23 mouse cellular contexts compared by ENCODE assay signal in genomic region chr2:112222607-112223006, GRCm38 (mm10). TPM values are rescaled to one million over a fixed set of nuclear protein-coding genes. Genes with fewer than 3 reads are reported as not detected.
"Had no signal": no experiment of that assay in that cellular context is flagged by ENCODE, and none has a peak within 500 bp of the region (broad histone marks: within the 10 kb centered on the region; RNA-seq: fewer than 3 reads in every experiment).

No protein-coding gene starts in this region.

- DNase-seq: kidney, adult 9 months; kidney, postnatal 36 days; liver; liver, embryonic 13.5 days; liver, postnatal 0 days; lung, postnatal 14 days; right cerebral cortex, adult 18-20 months; right cerebral cortex, postnatal 25 days; thymus, adult 2 months; thymus, postnatal 4 days had no signal

- ATAC-seq: liver, postnatal 0 days; midbrain, embryonic 13.5 days had no signal

- H3K27ac ChIP-seq: kidney, postnatal 0 days; limb, embryonic 12.5 days; liver, embryonic 13.5 days; lung, embryonic 15.5 days; macrophage; midbrain, embryonic 13.5 days; neural tube, embryonic 15.5 days had no signal

- H3K4me3 ChIP-seq: limb, embryonic 12.5 days; liver, embryonic 13.5 days; lung, embryonic 15.5 days; midbrain, embryonic 13.5 days; neural tube, embryonic 15.5 days had no signal

RNA-seq across cellular contexts. Expression of gene Nutm1, which starts 36.5 kb away (rescaled TPM):
- total RNA-seq: layer of hippocampus, adult 18-20 months; layer of hippocampus, postnatal 25 days; midbrain, postnatal 0 days had no signal
- polyA plus RNA-seq: liver, embryonic 13.5 days; lung, embryonic 15.5 days; macrophage; midbrain, embryonic 13.5 days; neural tube, embryonic 11.5 days; neural tube, embryonic 15.5 days; small intestine, adult 2 months; stomach, embryonic 14.5 days had no signal

RNA-seq across cellular contexts. Expression of gene Gm21985, which starts 43.5 kb away (rescaled TPM):
- polyA plus RNA-seq: kidney, postnatal 0 days; limb, embryonic 12.5 days; liver, embryonic 13.5 days; liver, postnatal 0 days; lung, embryonic 15.5 days; midbrain, embryonic 13.5 days; midbrain, postnatal 0 days; neural tube, embryonic 11.5 days; neural tube, embryonic 15.5 days; small intestine, adult 2 months; stomach, embryonic 14.5 days; testis, adult 2 months; thymus, adult 2 months had no signal
